Mouse (Mus musculus) liver, adult (tissue): ENCODE data around the gene Olfr766-ps1.
"Not testable (repeated sequence)": the region's sequence is repeated elsewhere in the genome, so short reads cannot be mapped to it uniquely, and the experiment has no call there.

Source experiments
- GATA4 ChIP-seq: IDR thresholded peaks from 2 replicates; pipeline ENCODE4 v1.6.1; 2014; ENCODE audit warnings: mild to moderate bottlenecking, low read length; ENCODE audit not compliant: insufficient replicate concordance

The Olfr766-ps1 gene

DNA sequence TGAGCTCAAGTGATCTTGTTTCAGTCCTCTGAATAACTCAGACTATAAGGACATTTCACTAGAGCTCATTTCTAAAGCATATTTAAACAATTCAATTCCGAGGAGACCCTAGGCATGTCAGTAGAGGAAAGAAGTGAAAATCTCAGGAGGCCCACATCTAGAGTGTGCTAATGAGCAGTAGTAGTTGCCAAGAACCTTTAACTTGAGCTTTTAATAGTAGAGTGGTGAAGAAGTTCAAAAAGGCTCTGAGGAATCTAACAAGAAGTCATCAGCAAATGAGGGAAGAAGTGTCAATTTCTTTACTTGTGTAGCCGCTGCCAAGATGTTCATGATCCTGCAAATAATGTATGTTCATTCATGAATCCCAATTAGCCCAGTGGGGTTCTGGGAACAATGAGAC, at the start of gene Olfr766-ps1:
TSS of gene Olfr766-ps1 (minus strand) at position 101 of the 400 bp plus-strand sequence.
- no peak for TF ChIP-seq GATA4

DNA sequence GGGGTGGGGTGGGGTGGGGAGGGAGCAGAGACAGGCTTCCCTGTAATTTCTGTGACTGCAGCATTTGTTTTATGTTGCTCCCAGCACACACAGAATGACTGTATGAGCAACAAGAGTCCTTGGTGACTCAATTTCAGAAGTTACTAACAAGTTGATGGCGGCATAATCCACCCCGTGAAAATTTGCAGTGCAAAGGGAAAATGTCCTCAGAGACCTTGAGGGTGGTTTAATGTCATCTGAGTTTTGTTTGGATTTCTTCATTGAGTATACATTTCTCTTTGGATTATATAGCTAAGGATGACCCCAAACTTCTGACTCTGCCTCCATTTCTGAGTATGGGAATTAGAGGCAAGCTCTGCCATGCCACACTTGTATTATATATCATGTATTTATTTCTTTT, 49.0 kb upstream of the Olfr766-ps1 start, which contains the start of gene Olfr769:
TSS of gene Olfr769 (minus strand) at position 101 of the 400 bp plus-strand sequence.
- TF ChIP-seq GATA4: no peak

DNA sequence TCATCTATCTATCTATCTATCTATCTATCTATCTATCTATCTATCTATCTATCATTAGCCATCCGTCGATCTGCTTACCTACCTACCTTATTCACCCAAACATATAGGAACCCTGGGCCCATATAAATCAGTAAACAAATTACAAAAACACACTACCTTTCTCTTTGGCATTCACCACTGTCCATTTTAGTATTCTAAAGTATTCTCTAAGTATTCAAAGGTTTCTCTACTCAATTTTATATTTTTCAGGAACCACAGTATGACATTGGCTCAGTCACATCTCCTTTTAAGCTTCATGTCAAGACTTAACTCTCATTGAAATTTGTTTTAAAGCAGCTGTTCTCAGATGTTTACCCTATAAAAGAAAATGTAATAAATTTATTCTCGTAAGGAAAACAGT, 46.4 kb upstream of the Olfr766-ps1 start:
- TF ChIP-seq GATA4: no peak

DNA sequence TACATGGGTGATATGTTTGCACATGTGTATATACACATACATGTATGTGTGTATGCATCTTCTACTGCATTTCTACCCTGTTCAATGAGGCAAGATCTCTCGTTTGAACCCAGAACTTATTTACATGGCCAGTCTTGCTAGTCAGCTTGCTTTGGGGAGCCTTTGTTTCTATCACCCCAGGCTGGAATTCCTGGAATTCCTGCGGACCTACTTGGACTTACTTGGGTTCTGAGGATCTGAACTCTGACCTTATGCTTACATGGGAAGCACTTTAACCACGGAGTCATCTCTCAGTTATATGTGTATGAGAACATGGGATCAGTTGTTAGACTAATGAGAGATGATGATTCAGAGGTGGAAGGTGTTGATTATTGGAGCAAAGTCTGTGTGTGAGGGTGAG, 32.5 kb upstream of the Olfr766-ps1 start:
- TF ChIP-seq GATA4: no peak

DNA sequence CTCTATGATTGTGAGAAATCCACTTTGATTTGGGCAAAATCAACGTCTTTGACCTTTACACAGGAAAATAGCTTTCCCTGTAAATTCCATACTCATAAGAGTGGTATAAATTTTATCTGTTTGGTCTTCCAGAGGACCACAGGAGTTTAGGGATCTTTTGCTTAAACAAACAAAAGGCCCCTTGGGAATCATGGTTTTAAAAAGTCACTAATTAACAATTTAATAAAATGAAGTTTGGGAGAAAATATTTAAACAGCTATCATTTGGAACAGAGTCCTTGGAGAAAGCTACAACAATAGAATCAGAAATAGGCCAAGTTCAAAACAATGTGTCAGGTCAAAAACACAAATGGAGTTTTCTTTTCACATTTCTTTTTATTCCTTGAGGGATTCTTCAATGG, 30.5 kb upstream of the Olfr766-ps1 start, which contains the start of gene Olfr768:
TSS of gene Olfr768 (minus strand) at position 101 of the 400 bp plus-strand sequence.
- TF ChIP-seq GATA4: no peak

DNA sequence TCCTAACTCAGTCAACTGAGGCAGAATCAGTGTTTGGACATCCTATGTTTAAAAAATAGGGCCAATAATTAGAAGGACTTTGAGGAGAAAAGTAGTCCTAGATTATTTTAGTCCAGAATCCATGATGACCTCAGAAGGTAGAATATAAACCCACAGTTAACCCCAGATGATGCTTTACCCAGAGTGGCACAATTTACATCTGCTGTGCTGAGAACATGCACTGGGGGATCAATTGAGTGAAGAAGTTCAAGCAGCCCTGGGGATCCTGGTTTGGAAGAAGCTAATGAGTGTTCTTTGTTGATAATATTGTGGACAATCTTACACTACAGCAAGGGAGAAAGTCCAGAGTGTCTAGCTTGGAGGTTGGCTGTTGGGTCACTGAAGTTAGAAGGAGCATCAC, 14.0 kb upstream of the Olfr766-ps1 start, which contains the start of gene Olfr767:
TSS of gene Olfr767 (minus strand) at position 101 of the 400 bp plus-strand sequence.
- not testable (repeated sequence) for TF ChIP-seq GATA4

DNA sequence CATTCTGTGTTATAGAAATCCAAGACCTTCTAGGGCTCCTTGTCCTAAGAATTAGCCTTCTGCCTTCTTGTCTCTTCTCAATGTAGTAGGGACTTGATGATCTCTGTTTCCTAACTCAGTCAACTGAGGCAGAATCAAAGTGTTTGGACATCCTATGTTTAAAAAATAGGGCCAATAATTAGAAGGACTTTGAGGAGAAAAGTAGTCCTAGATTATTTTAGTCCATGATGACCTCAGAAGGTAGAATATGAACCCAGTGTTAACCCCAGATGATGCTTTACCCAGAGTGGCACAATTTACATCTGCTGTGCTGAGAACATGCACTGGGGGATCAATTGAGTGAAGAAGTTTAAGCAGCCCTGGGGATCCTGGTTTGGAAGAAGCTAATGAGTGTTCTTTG, 18.9 kb downstream of the Olfr766-ps1 start, which contains the start of gene Olfr765:
TSS of gene Olfr765 (minus strand) at position 101 of the 400 bp plus-strand sequence.
- not testable (repeated sequence) for TF ChIP-seq GATA4

DNA sequence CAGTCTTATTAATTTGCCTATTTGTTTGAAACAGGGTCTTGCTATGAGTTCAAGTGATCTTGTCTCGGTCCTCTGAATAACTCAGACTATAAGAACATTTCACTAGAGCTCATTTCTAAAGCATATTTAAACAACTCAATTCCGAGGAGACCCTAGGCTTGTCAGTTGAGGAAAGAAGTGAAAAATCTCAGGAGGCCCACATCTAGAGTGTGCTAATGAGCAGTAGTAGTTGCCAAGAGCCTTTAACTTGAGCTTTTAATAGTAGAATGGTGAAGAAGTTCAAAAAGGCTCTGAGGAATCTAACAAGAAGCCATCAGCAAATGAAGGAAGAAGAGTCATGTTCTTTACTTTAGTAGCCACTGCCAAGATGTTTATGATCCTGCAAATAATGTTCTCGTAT, 29.0 kb downstream of the Olfr766-ps1 start, which contains the start of gene Olfr764-ps1:
TSS of gene Olfr764-ps1 (minus strand) at position 101 of the 400 bp plus-strand sequence.
- TF ChIP-seq GATA4: no peak

DNA sequence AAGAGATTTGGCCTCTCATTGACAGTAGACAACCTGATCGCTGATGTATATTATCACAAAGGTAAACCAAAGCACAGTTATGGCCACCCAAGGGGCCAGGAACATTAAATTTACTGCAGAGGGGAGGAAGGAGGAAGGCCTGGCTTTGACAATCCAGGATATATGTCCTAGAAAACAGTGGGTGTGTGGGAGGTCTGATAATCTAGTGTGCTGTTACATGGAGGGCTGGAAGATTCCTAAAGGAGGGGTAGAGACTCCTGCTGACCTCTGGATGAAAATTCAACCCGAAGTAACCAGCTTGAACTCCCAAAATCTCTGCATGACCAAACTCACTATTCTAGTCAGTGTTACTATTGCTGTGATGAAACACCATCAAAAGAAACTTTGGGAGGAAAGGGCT, 40.4 kb downstream of the Olfr766-ps1 start:
- no peak for TF ChIP-seq GATA4

DNA sequence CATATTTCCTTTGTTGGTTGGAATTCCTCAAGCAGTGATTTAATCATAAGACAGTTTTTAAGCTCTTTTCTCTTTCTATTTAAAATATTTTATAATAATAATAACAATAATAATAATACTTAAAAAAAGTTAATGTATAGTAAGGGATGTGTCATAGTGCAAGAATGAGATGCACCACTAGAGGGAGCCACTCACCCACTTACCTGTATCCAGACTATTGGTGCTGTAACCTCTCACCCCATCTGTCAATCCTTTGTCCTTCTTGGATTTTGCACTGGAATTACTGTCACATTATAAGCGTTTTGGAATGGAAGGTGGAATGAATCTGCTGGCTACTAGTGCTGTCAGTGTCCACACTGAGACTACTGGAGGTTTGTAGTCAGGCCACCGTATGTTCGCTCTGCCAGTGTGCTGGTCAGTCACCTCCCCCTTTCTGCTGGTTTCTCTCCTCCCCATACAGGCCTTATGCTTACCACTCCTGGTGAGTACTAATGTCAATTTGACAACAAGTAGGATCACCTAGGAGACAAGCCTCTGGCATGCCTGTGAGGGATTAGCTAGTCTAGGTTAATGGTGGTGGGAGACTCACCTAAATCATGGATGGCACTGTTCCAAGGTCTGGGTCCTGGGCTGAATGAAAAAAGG, 42.6 kb downstream of the Olfr766-ps1 start:
- no peak for TF ChIP-seq GATA4

DNA sequence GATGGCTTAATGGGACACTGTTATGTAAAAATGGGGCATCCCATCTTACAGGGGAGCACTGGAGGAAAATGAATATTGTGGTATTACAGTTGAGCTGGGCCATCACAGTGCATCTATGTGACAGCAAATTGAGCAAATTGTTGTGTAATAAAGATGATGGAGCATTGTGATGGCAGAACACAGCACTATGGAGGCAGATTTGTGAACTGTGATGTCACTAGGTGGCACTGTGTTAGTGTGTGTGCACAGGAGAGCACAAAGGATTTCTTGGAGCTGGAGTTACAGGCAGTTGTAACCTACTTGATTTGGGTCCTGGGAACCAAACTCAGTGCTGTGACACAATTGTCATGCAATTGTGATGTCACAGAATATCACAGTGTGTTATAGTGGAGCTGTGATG, 45.5 kb downstream of the Olfr766-ps1 start:
- no peak for TF ChIP-seq GATA4

DNA sequence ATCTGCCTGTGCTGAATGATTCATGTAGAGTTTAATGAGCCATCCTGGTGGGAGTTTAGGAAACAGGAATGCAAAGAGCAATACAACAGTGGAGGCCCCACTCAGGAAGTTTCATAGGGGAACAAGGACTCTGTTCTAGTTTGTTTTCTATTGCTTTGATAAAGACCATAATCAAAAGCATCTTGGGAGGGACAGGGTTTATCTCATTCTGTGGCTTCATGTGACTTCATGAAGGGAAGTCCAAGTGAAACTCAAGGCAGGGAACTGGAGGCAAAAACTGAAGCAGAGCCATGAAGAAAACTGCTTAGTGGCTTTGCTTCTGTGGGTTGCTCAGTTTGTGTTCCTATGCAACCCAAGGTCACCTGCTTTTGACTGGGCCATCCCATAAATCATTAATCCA, 54.3 kb downstream of the Olfr766-ps1 start:
- TF ChIP-seq GATA4: no peak
